Mouse (Mus musculus) lung, postnatal 25 days (tissue): ENCODE measurements around the gene Kansl3.

Source experiments
- DNase-seq: peaks from one replicate; pipeline ENCODE4 v3.0.0; 2022; ENCODE audit warnings: low spot score

Gene Kansl3

DNA sequence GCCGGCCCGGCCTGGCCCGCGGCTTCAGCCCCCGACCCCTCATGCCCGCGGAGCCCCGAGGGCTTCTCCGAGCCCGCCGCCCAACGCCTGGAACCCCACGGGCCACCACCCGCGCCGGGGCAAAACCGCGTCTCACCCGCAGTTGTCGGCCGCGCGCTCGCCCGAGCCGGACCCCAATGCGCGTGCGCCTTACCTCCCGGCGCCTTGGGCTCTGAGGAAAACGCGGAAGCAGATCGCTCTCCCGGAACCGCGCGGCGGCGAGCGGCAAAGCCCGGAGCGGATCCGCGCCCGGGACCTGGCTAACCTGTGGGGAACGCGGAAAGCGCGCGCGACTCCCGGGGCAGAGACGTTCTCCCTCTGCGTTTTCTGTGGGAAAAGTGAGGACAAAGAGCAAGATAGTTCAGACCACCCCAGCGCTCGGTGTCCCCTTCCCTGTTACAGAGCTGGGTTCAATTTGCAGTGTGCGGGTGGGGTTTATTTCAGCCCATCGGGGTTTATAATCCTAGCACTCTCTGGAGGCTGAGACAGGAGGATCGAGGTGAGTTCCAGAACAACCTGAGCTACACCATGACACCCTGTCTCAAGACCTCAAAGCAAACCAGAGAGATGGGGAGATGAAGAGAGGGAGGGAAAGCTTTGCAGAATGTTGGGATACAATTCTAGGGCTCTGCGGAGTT, at the start of gene Kansl3:
Kansl3 (minus strand) TSS at position 213 of the 677 bp plus-strand sequence.
- DNase-seq: peak; percentile 82

DNA sequence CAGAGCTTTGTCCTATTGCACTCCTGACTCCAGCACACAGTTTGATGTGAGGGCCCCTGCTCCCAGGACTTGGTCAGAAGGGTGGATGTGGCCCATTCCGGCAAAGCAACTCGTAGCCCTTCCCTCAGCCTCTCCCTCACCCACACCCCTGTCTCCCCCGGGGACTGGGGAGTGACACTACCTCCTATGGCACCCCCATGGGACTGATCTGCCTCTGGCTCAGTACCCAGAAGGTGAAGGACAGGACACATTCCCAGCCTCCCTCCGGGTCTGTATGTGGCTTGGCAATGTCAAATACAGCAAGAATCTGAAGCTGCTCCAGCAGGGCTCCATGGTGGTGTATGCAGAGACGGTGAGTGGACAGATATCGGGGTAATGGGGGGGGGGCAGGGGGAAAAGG, 35.5 kb upstream of the Kansl3 start:
- no peak for DNase-seq

DNA sequence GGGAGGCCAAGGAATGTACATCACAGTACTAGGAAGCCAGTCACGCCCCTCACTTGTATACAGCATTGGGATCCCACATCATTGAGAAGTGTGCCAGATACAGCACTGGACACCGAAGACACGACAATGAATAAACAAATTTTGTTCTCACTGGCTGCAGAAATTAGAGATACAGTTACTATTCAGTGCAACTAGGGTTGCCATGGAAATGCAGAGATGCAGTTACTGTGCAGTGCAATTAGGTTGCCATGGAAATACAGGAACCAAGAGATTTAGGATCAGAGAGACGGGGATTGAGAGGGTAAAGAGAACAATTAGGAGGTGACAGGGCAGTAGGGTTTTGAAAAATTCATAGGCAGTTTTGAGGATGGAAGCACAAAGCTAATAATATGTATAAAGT, 32.5 kb upstream of the Kansl3 start:
- no peak for DNase-seq

DNA sequence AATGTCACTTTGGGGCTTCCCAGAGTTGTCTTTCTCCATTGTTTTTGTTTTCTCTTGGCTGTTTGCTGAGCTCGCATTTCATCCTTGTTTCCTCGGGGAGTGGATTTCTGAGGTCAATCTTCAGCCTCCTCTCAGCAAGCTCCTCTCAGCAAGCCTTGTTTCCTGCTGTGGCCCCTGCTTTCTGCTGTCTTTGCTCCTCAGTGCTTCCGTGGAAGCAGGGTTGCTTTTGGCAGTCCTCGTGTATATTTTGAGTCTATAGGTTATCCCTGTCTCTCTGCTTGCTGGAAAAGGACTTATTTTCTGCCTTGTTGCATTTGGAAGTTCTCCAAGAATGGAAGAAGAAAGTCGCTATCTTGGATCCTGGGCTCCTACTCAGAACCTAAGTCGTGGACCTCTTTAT, 28.1 kb upstream of the Kansl3 start:
- DNase-seq: no peak

DNA sequence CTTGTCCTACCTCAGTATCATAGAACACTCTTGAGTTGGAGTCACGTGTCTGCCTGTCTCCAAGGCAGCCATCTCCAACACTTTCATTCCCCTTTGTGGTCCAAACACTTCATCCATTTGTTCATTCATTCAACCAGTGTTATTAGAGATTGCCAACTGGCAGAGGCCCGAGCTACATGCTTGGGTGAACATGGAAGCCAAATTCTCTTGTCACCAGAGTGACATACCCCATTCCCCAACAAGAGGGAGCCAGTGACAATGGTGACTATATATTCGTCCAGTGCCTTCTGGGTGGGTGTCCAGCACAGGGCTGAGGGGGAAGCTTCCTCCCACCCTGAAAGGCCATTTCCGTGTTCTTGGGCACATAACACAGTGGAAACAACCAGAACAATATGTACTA, 10.6 kb upstream of the Kansl3 start:
- no peak for DNase-seq

DNA sequence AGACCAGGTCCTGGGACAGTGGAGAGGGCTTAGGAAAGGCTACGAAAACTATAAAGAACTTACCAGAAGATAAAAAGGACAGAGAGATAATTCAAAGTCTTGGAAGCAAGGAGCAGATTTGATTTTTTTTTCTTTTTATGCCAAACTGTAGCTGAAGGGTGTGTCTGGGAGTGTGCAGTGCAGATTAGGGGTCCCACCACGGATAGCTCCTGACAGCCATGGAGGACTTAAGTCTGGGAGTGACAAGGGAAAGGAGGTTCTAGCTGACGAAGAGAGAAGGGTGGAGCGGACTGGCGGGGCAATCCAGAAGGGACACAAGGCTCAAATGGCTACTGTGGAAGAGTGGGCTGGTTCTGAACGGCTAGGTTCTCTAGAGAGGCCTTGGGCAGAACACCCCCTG, 9.9 kb upstream of the Kansl3 start:
- no peak for DNase-seq

DNA sequence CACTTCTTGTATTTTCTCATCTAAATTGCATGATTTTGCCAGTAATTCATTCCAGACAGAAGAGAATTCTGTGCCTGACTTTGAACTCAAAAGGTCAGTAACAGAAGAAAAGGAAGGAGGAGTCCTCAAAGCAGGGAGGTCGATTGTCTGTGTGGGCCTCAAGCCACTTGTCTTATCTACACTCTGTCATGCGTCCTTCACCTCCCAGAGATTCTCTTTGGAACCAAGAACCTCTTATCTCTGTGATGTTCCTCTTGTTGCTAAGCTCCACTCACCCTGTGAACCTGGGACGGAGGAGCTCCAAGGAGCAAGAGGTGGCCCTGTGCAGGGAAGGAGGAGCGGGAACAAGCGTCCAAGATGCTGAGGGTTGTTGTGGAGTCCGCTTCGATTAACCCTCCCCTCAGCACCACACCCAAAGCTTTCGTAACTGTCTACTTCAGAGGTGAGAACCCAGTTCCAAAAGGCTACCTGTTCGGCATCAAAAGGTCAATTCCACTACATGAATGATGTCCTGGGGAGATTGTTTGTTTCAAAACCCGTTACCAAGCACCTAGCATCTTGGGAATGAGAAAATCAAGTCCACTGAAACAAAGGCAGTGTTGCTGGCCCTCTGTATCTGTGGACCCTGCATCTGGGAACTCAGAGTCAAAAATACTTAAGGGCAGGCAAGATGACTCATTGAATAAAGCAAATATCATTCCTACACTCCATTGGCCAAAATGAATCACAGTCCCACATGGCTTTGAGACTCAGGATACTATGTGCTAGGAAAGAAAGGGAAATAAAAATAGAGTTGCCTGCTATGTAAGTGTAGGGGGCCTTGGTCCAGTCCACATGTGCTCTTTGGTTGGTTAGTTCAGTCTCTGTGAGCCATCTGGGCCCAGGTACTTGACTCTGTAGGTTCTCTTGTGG, 3.2 kb upstream of the Kansl3 start, which contains the start of gene Fer1l5:
Fer1l5 (plus strand) TSS at position 358 of the 912 bp plus-strand sequence.
- no peak for DNase-seq

DNA sequence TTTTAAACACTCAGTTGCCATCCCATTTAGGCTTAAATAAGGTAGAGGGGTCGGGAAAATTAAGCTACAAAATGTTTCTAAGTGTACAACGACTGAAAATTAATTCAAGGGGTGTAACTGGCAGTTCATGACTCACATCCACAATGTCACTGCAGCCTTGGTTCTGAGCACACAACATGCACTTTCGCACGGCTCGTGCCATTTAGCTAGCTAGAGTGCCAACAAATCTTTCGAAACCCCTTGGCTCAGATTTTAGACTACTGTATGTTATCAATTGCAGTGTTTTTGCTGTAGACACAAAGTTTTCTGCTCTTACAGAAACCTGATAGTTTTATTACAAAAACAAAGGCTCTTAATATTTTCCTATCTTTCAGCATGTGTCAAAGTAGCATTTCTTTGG, 1.9 kb upstream of the Kansl3 start:
- DNase-seq: no peak

DNA sequence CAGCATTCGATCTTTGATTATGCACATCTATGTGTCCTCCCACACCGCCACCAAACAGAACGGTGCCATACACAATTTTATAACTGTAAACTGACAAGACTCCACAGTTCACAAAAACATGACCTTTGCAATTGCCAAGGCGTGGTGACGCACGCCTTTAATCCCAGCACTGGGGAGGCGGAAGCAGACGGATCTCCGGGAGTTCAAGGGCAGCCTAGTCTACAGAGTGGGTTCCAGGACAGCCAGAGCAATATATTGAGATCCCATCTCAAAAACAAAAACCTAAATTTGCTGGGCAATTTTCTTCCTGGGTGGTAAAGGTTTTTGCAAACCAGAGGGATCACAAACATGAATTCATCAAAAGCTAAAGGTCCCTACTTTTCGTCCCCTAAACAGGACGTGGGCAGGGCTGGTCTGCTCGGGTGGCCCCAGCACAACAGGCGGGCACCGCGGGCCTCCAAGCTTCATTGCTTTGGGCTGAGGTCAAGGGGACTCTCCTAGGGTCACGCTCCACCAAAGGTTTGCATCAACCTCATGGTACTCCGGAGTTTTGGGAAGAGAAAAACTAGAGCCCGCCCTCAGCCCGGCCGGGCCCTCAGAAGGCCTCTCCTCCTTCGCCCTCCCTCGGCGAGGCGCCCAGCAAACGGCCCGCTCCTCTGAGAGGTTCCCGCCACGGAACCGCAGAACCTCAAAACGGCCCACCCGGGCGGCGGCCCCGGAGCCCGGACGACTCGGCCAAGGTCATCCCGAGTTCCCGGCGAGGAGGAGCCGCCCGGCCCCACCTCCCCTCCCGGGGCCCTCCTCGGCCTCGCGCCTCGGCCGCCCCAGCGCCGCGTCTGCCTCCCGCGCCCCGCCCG, 641 bp downstream of the Kansl3 start:
- peak; percentile 44 for DNase-seq

DNA sequence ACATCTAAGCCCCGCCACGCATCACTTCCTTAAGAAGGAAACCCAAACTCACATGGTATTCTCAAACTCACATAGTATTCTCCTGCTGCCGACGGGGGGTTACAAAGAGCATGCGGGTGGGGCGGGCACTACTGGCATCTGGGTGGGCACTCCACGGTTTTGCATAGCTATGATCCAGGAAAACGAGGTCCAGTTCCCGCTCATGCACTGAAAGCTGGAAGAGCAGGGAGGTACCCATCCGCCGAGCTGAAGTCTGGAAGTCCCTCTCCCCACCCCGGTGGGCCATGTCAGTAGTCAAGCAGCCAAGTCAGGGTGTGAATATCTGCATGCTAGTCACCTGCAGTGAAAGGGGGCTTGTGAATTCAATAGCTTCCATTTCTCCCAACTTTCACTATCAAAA, 1.3 kb downstream of the Kansl3 start:
- DNase-seq: no peak

DNA sequence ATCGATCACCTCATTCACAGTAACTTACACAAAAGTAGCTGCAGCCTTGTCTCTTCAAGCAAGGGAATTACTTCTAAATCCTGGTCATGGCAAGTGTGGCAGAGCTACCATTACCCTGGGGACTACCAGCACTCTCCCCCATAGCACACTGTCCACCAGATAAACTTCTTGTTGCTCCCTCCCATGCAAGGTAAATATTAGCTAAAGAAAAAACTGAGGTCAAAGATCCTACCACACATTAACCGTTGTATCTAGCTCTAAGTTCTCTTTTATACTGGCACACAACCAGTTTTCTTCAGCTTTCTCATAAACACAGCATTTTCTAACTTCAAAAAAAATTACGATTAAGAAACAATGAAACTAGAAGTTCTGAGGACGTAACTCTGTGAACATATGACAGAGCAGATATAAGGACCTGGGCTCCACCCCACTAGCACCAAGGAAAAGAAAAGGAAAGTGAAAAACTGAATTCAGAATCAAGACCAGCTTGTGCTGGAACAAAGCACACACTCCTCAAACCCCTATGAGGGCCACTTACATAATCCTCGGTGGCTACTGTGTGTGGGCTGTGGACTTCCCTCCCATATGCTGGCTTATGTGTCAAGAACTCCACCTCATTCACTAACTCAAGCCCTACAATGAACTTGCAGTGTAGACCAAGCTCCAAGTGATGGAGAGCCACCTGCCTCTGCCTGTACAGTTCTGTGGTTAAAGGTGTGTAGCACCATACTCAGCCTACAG, 11.9 kb downstream of the Kansl3 start:
- no peak for DNase-seq

DNA sequence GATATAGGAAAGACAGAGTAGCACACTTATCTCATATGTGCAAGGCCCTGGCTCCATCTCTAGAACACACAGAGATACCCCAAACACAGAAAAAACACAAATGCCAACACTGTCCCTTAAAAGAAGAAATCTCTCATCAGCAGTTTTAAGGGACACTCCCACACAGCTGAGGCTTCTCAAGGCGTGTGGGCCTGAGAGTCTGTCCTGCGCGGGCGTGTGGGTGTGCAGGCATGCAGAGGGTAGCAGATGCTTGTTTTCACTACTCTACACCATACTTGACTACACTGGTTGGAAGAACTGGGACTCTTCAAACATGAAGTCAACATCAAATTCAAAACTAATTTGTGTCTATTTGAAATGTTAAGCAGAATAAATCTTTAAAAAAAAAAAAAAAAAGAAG, 16.6 kb downstream of the Kansl3 start:
- DNase-seq: no peak

DNA sequence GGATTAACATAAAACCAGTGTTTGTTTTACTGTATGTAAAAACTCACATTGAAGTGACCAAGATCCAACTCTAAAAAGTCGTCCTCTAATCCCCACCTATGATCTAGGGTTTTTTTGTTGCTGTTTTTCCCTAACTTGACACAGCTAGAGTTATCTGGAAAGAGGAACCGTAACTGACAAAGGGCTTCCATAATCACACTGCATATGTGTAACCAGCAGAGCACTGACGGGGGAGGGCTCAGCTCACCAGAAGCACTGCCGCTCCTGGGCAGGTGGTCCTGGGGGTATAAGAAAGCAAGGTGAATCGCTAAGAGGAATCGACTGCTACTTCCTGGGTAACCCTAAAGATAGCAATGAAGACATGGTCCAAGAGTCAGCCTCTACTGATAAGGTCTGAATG, 26.4 kb downstream of the Kansl3 start:
- DNase-seq: no peak

DNA sequence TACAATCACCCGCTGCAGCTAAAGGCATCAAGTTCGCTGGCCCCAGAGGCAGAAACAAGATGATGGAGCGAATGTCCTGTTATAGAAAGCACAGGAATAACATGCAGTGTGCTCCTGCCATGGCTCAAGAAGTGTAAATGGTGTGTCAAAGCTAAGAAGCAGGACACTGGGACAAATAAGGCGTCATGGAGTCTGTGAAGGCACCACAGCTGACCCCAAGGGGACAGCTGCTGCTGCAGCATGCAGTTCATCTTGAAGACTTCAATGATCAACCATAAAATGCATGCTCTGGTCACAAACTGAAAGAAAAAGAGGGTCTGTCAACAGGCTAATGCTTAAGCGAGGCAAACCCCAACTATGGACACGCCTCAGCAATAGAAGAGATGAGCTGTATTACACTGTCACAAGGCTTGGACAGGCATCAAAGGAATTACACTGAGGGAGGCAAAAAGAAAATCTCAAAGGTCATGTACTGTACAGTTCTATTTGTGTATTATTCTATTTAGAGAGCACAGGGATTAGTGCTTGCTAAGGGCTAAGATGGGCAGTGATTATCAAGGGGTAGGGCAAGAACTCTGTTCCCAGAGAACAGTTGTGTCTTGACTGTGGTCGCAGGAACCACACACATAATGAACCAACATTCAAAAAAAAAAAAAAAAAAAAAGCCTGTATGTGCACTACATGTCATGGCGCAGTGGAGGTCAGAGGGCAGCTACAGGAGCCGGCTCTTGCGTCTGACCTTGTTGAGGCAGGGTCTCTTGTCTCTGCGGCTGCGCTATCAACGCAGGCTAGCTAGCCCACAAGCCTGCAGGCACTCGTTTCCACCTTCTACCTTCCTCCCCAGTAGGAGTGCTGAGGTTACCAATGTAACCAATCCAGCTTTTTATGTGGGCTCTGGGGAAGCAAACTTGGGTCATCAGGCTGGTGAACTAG, 35.8 kb downstream of the Kansl3 start:
- no peak for DNase-seq

DNA sequence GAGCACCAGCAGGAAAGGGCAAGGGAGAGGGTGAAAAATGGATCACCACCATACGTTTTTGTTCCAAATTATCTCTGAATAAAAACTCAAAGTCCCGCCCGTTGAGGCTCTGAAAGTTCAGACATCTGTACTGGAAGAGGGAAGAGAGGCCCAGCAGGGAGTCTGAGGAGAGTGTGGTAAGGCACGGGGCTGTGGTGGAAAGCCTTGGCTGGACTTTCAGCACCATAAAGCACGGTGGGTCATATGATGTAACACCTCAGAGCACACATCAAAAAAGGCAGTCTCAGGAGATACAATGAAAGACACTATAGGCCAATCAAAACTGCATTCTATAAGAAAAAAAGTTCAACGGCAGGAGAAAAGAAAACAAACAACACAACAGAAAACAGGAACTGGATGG, 37.2 kb downstream of the Kansl3 start:
- DNase-seq: no peak

DNA sequence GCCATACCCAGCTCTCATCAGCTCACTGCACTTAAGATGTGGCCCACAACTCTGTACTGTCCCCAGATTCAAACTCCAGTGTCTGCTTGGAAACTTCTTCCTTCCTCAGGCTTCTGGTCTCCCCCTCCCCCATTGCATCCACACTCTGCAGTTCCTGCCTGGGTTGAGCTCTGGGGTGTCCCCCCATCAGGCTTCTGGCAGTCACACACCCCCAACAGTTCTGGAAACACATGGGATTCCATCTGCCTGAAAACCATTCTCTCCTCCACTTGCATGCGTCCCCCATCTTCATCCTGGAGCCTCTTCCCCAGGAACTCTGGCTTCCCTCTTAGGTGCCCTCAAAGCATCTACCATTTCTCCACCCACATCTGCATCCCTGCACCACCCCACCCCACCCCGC, 42.2 kb downstream of the Kansl3 start:
- no peak for DNase-seq

DNA sequence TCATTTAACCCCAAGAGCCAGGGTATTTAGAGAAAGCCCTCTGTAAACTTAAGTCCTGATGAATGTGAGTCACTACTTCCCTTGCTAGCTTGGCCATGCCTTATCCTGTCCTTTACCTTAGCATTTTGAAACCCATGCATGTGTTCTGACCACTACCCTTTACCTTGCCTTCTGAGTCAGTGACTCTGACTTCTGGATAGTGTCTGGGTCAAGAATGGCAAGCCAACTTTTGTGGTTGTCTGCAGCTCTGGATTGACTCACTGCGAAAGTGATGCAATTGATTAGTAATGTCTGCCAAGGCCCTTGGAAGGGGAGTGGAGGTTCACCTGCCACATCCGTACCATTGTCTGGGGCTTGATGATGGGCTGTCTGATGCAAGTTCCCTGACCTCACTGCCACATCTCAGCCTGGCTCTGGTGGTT, 43.1 kb downstream of the Kansl3 start:
- no peak for DNase-seq

DNA sequence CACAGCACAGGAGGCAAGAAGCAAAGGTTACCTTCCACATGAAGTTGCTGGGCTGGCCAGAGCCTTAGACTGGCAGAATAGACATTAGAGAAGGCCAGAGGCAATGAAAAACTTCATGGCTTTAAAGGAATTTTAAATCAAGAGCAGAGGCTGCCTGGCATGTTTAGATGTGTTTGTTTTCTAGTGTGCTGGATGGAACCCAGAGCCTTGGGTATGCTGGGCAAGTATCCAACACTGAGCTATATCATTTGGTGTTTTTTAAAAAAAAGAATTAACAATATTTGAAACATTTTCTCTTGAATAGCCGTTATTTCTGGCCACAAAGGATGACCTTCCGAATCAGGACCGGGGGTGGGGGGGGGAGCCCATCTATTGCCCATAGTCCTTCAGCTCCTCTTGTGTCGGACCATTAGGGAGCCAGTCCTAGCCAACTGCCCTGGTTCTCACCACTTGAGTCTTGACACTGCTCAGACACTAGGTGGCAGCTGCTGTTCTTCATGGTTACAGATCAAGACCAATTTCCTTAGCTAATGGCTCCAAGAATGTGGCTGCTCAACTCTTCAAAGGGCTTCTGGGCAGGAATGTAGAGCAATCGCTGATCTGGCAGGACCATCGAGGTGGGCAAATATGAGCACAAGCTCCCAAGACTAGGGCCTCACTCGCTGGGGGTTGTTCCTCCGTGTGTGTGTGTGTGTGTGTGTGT, 45.1 kb downstream of the Kansl3 start:
- DNase-seq: peak; percentile 69

DNA sequence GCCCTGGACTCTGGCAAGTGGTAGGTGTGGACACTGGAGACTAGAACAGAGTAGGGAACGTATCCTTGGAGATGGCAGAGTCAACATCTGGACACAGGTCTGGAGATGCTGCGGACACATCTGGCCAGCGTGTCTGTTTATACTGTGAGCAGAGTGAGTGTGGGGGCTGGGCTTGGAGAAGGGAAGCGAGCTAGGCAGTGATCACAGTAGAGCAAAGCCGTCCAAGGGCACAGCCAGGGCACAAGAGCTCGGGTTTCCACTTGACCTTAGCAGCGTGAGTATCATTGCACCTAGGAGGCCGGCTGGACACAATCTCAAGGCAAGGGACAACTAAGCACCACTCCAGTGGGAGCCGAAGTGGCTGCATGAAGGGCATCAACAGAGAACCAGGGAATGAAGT, 45.9 kb downstream of the Kansl3 start:
- peak; percentile 31 for DNase-seq
